Mouse (Mus musculus) hindbrain, embryonic 16.5 days (tissue): ENCODE results near the gene Olfr495. TPM values are rescaled to one million over a fixed set of nuclear protein-coding genes. Genes with fewer than 3 reads are reported as not detected.

ENCODE experiments used
- ATAC-seq: fragments of 200-750 bp; cut with Nextera tagmentation; 2 replicates; pipeline ENCODE4 v1.8.0; 2017; ENCODE audit warnings: moderate TSS enrichment, moderate library complexity
- H3K27ac ChIP-seq: fragments of 300-500 bp; sonication (generic); 2 replicates; pipeline ENCODE4 v1.5.1; 2014; ENCODE audit warnings: low read depth, mild to moderate bottlenecking, control low read depth, low read length, moderate library complexity
- H3K27me3 ChIP-seq: fragments of 300-500 bp; sonication (generic); replicated peaks from 2 replicates; pipeline ENCODE4 v1.6.1; 2014; ENCODE audit warnings: low read length; ENCODE audit not compliant: control insufficient read depth, insufficient read depth
- H3K36me3 ChIP-seq: fragments of 300-500 bp; sonication (generic); 2 replicates; pipeline ENCODE4 v1.6.1; 2014; ENCODE audit warnings: mild to moderate bottlenecking, low read length, moderate library complexity, mixed read lengths; ENCODE audit not compliant: control insufficient read depth, insufficient read depth
- H3K4me1 ChIP-seq: fragments of 300-500 bp; sonication (generic); 2 replicates; pipeline ENCODE4 v1.6.1; 2014; ENCODE audit warnings: low read depth, low read length; ENCODE audit not compliant: control insufficient read depth, insufficient read depth
- H3K4me2 ChIP-seq: fragments of 300-500 bp; sonication (generic); 2 replicates; pipeline ENCODE4 v1.6.1; 2014; ENCODE audit warnings: mild to moderate bottlenecking, low read length, control low read depth, moderate library complexity
- H3K4me3 ChIP-seq: fragments of 300-500 bp; sonication (generic); 2 replicates; pipeline ENCODE4 v1.5.1; 2014; ENCODE audit warnings: mild to moderate bottlenecking, low read length, control low read depth, moderate library complexity
- H3K9ac ChIP-seq: fragments of 300-500 bp; sonication (generic); 2 replicates; pipeline ENCODE4 v1.6.1; 2014; ENCODE audit warnings: low read depth, mild to moderate bottlenecking, control low read depth, low read length, moderate library complexity
- H3K9me3 ChIP-seq: fragments of 300-500 bp; sonication (generic); 2 replicates; pipeline ENCODE4 v1.6.1; 2014; ENCODE audit warnings: mild to moderate bottlenecking, low read length, moderate library complexity; ENCODE audit not compliant: control insufficient read depth
- WGBS: fragments of 180-500 bp; shearing (Covaris S2); extraction: QIAGEN DNeasy Blood & Tissue Kit; methylation state at CpG from one replicate; pipeline ENCODE4 v1.1.7; 2014; 5-methylcytosine and 5-hydroxymethylcytosine counted together
- polyA plus RNA-seq: library from polyadenylated mRNA; unstranded; fragments of >200 nt; fragmentation: Nextera tagmentation; extraction: Ambion mirVana; gene quantifications from 2 replicates; pipeline ENCODE4 v1.2.1, GENCODE M21; 2015

Gene Olfr495
- polyA plus RNA-seq = not detected in 2 replicates

DNA sequence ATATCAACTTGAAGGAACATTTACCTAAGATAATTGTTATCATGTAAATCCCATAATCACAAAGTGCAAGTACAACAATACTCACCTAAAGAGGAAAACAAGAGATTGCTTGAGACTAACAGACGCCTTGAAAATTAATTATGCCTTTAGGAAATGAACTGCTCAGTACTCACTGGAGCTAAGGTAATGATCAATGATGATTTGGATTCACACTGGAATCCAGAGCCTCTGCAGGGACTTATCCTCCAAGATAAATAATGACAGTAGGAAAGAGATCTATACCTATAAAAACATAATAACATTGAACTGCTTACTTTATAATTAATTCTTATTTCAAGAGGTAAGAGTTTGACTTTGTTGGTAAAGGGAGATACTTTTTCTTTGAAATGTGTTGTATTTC, at the start of gene Olfr495:
TSS of gene Olfr495 (plus strand) at position 301 of the 400 bp plus-strand sequence.
- no peaks in the 10 kb centered on the region for H3K27me3 ChIP-seq
- ATAC-seq = no peak

DNA sequence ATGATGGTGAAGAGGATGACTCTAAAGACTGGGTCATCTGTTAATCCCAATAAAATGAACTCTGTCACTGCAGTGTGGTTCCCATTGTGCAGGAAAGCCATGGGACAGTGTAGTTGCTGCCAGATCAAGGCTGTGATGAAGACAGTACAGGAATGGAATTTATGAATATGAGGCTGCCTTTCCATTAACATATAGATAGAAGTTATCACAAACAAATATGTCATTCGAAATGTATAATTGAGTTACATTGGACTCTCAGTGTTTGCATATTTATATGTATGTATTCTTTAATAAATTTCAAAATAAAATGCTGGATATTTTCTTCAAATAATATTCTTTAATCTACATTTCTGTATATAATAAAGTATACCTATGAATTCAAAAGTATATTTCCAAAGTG, 46.1 kb upstream of the Olfr495 start, which contains the start of gene Olfr493:
TSS of gene Olfr493 (minus strand) at position 101 of the 400 bp plus-strand sequence.
- H3K9me3 ChIP-seq = no peaks in the 10 kb centered on the region
- no peak within 1 kb of the TSS for H3K9ac ChIP-seq
- ATAC-seq = no peak
- no peak within 1 kb of the TSS for H3K4me2 ChIP-seq
- H3K36me3 ChIP-seq = no peaks in the 10 kb centered on the region
- H3K4me3 ChIP-seq = no peak within 1 kb of the TSS
- WGBS = 72% methylated on average over 1 of the region's 1 CpGs
- no peaks in the 10 kb centered on the region for H3K4me1 ChIP-seq
- H3K27me3 ChIP-seq = no peaks in the 10 kb centered on the region
- H3K27ac ChIP-seq = no peak within 1 kb of the TSS

More for the DNA sequence above, at the start of gene Olfr495:
- no peak within 1 kb of the TSS for H3K27ac ChIP-seq
- WGBS = 77% methylated on average over 1 of the region's 1 CpGs
- no peaks in the 10 kb centered on the region for H3K4me1 ChIP-seq
- no peak within 1 kb of the TSS for H3K4me2 ChIP-seq
- H3K36me3 ChIP-seq = no peaks in the 10 kb centered on the region
- no peak within 1 kb of the TSS for H3K4me3 ChIP-seq
- no peaks in the 10 kb centered on the region for H3K9me3 ChIP-seq
- H3K9ac ChIP-seq = no peak within 1 kb of the TSS

DNA sequence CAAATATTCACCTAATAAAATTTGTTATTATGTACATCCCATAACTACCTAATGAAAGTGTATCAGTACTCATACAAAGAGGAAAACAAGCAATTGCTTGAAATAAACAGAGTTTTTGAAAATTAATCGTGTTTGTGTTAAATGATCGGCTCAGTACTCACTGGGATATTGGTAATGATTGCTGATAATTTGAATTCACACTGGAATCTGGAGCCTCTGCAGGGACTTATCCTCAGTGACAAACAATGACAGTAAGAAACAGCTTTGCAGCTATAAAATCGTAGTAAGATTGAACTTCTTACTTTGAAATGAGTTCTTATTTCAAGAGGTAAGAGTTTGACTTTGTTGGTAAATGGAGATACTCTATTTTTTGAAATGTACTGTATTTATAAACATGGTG, 27.9 kb upstream of the Olfr495 start, which contains the start of gene Olfr494:
TSS of gene Olfr494 (plus strand) at position 301 of the 400 bp plus-strand sequence.
- H3K4me1 ChIP-seq = no peaks in the 10 kb centered on the region
- no peak for ATAC-seq
- 87% methylated on average over 3 of the region's 3 CpGs for WGBS

DNA sequence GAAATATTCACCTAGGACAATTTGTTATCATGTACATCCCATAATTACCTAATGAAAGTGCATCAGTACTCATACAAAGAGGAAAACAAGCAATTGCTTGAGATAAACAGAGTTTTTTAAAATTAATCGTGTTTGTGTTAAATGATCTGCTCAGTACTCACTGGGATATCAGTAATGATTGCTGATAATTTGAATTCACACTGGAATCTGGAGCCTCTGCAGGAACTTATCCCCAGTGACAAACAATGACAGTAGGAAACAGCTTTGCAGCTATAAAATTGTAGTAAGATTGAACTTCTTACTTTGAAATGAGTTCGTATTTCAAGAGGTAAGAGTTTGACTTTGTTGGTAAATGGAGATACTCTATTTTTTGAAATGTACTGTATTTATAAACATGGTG, 27.2 kb downstream of the Olfr495 start, which contains the start of gene Olfr497:
TSS of gene Olfr497 (plus strand) at position 301 of the 400 bp plus-strand sequence.
- H3K4me3 ChIP-seq = no peak within 1 kb of the TSS
- no peaks in the 10 kb centered on the region for H3K9me3 ChIP-seq
- H3K4me2 ChIP-seq = no peak within 1 kb of the TSS
- no peak for ATAC-seq
- H3K27me3 ChIP-seq = no peaks in the 10 kb centered on the region
- 88% methylated on average over 2 of the region's 2 CpGs for WGBS
- H3K36me3 ChIP-seq = no peaks in the 10 kb centered on the region
- H3K27ac ChIP-seq = no peak within 1 kb of the TSS
- no peaks in the 10 kb centered on the region for H3K4me1 ChIP-seq
- no peak within 1 kb of the TSS for H3K9ac ChIP-seq

More for the DNA sequence above, 27.9 kb upstream of the Olfr495 start, which contains the start of gene Olfr494:
- Histone ChIP-seq H3K9ac (no peak within 1 kb of the TSS), H3K27ac (no peak within 1 kb of the TSS), H3K4me3 (no peak within 1 kb of the TSS), H3K36me3 (no peaks in the 10 kb centered on the region), H3K9me3 (no peaks in the 10 kb centered on the region), H3K4me2 (no peak within 1 kb of the TSS), H3K27me3 (no peaks in the 10 kb centered on the region)

Other genes starting within 250 kb of the Olfr495 start
- not detected in 2 replicates for gene Olfr485, start 233.3 kb upstream of the Olfr495 start, polyA plus RNA-seq
- gene Olfr486, start 220.4 kb upstream of the Olfr495 start, polyA plus RNA-seq = not detected in 2 replicates
- not detected in 2 replicates for gene Olfr487, start 178.5 kb upstream of the Olfr495 start, polyA plus RNA-seq
- not detected in 2 replicates for gene Olfr488, start 134.8 kb upstream of the Olfr495 start, polyA plus RNA-seq
- not detected in 2 replicates for gene Olfr490, start 104.2 kb upstream of the Olfr495 start, polyA plus RNA-seq
- gene Olfr491, start 79.7 kb upstream of the Olfr495 start, polyA plus RNA-seq = not detected in 2 replicates
- gene Olfr492, start 69.5 kb upstream of the Olfr495 start, polyA plus RNA-seq = not detected in 2 replicates
- not detected in 2 replicates for gene Olfr493, start 46.2 kb upstream of the Olfr495 start, polyA plus RNA-seq
- gene Olfr494, start 27.8 kb upstream of the Olfr495 start, polyA plus RNA-seq = not detected in 2 replicates
- not detected in 2 replicates for gene Olfr497, start 27.3 kb downstream of the Olfr495 start, polyA plus RNA-seq
- gene Olfr498, start 72.2 kb downstream of the Olfr495 start, polyA plus RNA-seq = not detected in 2 replicates
- gene Olfr502, start 131.9 kb downstream of the Olfr495 start, polyA plus RNA-seq = not detected in 2 replicates
- gene Olfr503, start 151.4 kb downstream of the Olfr495 start, polyA plus RNA-seq = not detected in 2 replicates
- gene Olfr504, start 172.6 kb downstream of the Olfr495 start, polyA plus RNA-seq = not detected in 2 replicates
- not detected in 2 replicates for gene Olfr506, start 217.6 kb downstream of the Olfr495 start, polyA plus RNA-seq
- gene Olfr507, start 228.6 kb downstream of the Olfr495 start, polyA plus RNA-seq = not detected in 2 replicates
- gene Olfr508, start 236.8 kb downstream of the Olfr495 start, polyA plus RNA-seq = not detected in 2 replicates